In genomic region chr2:65926935-65927708, GRCm38 (mm10) we compare ENCODE assay signal across 14 mouse cellular contexts.
"Had no signal": no experiment of that assay in that cellular context is flagged by ENCODE, and none has a peak within 500 bp of the region (broad histone marks: within the 10 kb centered on the region; RNA-seq: fewer than 3 reads in every experiment).

No protein-coding gene starts in this region.

- H3K9ac ChIP-seq: intestine, embryonic 15.5 days; lung, embryonic 15.5 days; midbrain, embryonic 15.5 days had no signal

- H3K4me1 ChIP-seq: intestine, embryonic 15.5 days; lung, embryonic 15.5 days; megakaryocyte, embryonic 14.5 days had no signal

- H3K9me3 ChIP-seq: intestine, embryonic 15.5 days; limb, embryonic 10.5 days; lung, embryonic 15.5 days; midbrain, embryonic 15.5 days had no signal

- H3K4me2 ChIP-seq: intestine, embryonic 15.5 days; lung, embryonic 15.5 days; midbrain, embryonic 11.5 days; midbrain, embryonic 15.5 days had no signal

- H3K27ac ChIP-seq: intestine, embryonic 15.5 days; limb, embryonic 10.5 days; lung, embryonic 15.5 days; macrophage; midbrain, embryonic 15.5 days had no signal

- H3K27me3 ChIP-seq: intestine, embryonic 15.5 days; lung, embryonic 15.5 days; megakaryocyte, embryonic 14.5 days; midbrain, embryonic 15.5 days had no signal

- DNase-seq: kidney, adult 18-20 months; kidney, postnatal 10 days; layer of hippocampus, postnatal 36 days; lung, postnatal 14 days; right cerebral cortex, adult 18-20 months; right cerebral cortex, postnatal 25 days; thymus, postnatal 4 days had no signal

- H3K36me3 ChIP-seq: intestine, embryonic 15.5 days; limb, embryonic 10.5 days; lung, embryonic 15.5 days; midbrain, embryonic 15.5 days had no signal

- ATAC-seq: intestine, embryonic 15.5 days; midbrain, embryonic 15.5 days had no signal

- H3K4me3 ChIP-seq: intestine, embryonic 15.5 days; limb, embryonic 10.5 days; lung, embryonic 15.5 days; megakaryocyte, embryonic 14.5 days; midbrain, embryonic 15.5 days had no signal
